Mouse (Mus musculus) frontal cortex, postnatal 10 days (tissue): ENCODE measurements at regions not wholly inside any gene's neighbourhood (a gene's known extent, or its start where the extent isn't known, plus 50 kb on each side); places are given as distances from the start of the nearest gene placed in this dataset.

Source experiments
- DNase-seq, 2 experiments: peaks; one replicate each; pipeline ENCODE4 v3.0.0; 2022; ENCODE audit warnings: low spot score in 2 of 2, mixed read lengths in 1 of 2

DNA sequence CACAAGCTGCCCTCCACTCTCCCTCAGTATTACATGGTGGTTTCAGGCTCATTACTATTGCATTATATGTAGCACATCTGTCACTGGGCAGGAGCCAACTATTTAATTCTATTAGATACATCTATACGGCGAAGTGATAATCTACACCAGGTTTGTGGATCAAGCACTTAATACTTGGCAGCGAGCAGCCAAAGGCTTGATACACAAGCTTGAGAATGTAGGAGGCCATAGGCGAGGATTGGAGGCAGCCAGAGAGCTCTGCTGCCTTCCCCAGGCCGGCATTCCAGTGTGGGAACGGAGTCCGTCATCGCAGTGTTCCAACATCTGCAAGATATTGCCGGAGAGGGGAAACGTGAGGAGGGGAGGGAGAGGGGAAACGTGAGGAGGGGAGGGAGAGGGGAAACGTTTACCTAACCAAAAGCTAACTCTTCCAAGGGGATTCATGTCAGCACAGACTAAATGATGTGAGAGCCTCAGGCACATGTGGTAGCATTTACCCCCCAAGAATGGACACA, 109.6 kb upstream of the Habp2 start:
- DNase-seq: no peak

DNA sequence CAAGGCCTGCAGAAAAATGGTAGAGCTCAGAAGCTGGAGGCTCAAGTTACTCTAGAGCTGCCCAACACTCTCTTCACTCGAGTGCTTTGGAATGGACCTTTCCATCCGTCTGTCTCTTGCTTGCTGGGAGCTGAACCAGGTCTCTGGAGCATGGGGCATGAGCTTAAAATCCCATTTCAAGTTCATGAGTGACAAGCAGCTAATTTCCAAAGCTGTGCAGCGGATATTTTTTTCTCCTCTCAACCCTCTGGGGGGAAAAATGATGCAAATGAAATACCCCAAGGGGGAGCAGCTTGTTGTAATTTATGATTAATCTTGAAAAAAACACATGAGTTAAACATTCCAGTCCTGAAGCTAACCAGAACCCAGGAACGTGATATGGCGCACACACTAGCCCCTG, 101.2 kb upstream of the Habp2 start:
- no peak for DNase-seq

- no peak for DNase-seq
Observed at GRCm38 (mm10) chr19:56189185-56189584, 97.8 kb upstream of the Habp2 start.

DNA sequence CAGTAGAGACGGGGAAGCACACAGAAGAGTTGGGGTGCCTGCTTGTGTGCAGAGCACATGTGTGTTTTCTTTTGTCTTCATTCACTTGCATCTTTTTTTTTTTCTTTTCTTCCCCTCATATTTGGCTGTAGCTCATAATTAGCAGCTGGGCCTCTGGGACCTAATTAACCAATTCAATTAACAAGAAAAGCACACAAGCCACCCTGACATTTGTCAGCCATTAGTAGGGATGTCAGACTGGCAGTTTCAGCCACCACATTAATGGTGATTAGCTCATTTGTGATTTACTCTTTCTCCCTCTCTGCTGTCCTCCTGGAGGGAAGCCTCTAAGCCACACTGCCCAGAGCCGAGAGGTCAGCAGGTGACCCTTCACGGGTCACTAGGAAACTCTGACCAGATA, 96.7 kb upstream of the Habp2 start:
- no peak for DNase-seq

- no peak for DNase-seq
Observed at GRCm38 (mm10) chr19:56198474-56199236, 88.3 kb upstream of the Habp2 start.

DNA sequence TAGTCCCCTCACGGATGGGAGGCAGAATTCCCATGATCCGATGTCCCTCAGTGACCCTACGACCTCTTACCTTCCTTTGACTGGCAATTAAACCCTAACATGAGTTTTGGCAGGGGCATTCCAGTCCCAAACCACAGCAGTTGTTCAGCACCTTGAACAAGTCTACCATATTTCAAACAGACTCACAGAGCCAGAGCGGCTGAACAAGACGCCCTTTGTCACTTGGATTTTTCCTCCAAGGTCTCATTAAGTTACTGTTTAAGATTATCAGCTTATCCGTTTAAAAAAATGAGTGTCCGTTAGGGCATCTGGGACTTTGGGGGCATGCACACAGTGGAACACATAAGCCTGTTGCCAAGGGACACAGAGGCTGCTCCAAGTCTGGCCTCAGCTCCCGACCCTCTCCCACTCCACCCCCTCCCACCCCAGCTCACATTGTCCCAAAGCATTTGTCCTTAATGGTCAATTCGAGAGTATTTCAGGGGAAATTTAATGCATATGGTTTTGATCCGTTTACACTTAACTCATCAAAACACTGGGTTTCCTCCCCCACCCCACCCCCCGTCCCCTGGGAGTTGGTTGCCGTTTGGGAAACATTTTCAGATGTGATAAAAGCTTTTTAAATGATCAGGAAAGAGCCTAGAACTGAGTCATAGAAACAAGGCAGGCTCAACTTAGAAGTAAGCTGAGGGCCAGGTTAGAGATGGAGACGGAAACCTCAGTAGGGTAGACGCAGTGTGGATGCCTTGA, 87.4 kb upstream of the Habp2 start:
- no peak for DNase-seq

GRCm38 (mm10) chr19:56201007-56201682, 85.8 kb upstream of the Habp2 start:
- no peak for DNase-seq

GRCm38 (mm10) chr19:56201738-56202480, 85.0 kb upstream of the Habp2 start:
- DNase-seq: peak in 1 of 2 experiments; percentile 18

DNA sequence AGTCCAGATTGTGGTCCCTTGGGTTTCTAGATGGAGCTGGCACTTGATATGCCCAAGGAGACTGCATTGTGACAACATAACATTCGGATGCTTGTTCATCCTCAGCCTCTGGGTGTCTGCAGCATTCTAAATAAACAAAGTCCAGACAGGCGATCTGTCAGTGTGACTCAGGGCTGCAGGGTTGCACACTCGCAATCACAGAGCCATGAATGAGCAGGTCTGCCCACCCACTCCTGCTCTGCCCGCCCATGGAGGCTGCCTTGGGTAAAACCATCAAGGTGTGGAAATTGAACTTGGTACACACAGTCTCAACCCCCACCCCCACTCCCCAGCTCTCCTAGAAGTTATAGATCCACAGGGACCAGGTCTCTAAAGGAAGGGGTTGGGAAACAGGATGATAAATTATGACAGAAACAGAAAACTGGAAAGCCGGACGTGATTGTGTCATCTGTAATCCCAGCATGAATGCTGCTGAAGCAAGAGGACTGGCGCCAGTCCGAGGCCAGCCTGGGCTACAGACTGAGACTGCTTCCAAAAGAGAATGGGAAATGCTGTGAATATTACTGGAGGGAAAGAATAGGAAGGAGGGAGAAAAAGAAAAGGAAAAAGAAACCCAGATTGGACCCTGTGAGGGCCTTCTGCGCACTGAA, 84.3 kb upstream of the Habp2 start:
- no peak for DNase-seq

- no peak for DNase-seq
Observed at GRCm38 (mm10) chr19:56218536-56218935, 68.4 kb upstream of the Habp2 start.

- DNase-seq: no peak
Observed at GRCm38 (mm10) chr19:56220724-56221407, 66.1 kb upstream of the Habp2 start.

- DNase-seq: no peak
Observed at GRCm38 (mm10) chr19:56222496-56222895, 64.4 kb upstream of the Habp2 start.

- no peak for DNase-seq
Observed at GRCm38 (mm10) chr19:56225039-56225438, 61.9 kb upstream of the Habp2 start.

GRCm38 (mm10) chr19:56225518-56225917, 61.4 kb upstream of the Habp2 start:
- no peak for DNase-seq

GRCm38 (mm10) chr19:56228586-56228985, 58.4 kb upstream of the Habp2 start:
- no peak for DNase-seq

DNA sequence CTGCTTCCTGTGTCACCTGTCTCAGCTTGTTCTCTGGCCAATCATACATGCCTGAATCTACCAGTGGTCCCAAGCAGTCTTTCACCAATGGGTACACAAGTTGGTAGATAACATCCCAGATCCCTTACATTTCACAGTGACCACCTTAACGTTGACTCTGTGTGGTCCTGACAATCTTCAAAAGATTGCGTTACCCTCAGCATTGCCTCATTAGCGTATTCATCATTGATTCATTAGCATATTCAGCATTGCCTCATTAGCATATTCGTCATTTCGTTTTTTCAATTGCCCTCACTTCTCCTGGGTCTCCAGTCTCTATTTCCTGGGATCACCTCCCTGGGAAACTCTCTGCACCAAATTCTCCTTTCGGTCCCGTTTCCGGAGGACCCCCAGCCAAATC, 55.5 kb upstream of the Habp2 start:
- no peak for DNase-seq

- no peak for DNase-seq
Observed at GRCm38 (mm10) chr19:56231849-56232248, 55.1 kb upstream of the Habp2 start.

- no peak for DNase-seq
Observed at GRCm38 (mm10) chr19:56232269-56232668, 54.7 kb upstream of the Habp2 start.

- DNase-seq: no peak
Observed at GRCm38 (mm10) chr19:56232950-56233349, 54.0 kb upstream of the Habp2 start.

GRCm38 (mm10) chr19:56235040-56235439, 51.9 kb upstream of the Habp2 start:
- no peak for DNase-seq
